Mouse (Mus musculus) MN1 (cell line): ENCODE measurements around the gene Aspscr1.
"Not testable (repeated sequence)": the region's sequence is repeated elsewhere in the genome, so short reads cannot be mapped to it uniquely, and the experiment has no call there.

Experiments used
- DNase-seq: peaks from one replicate; pipeline ENCODE4 v3.0.0-alpha.2; 2016; ENCODE audit warnings: low spot score

The Aspscr1 gene

DNA sequence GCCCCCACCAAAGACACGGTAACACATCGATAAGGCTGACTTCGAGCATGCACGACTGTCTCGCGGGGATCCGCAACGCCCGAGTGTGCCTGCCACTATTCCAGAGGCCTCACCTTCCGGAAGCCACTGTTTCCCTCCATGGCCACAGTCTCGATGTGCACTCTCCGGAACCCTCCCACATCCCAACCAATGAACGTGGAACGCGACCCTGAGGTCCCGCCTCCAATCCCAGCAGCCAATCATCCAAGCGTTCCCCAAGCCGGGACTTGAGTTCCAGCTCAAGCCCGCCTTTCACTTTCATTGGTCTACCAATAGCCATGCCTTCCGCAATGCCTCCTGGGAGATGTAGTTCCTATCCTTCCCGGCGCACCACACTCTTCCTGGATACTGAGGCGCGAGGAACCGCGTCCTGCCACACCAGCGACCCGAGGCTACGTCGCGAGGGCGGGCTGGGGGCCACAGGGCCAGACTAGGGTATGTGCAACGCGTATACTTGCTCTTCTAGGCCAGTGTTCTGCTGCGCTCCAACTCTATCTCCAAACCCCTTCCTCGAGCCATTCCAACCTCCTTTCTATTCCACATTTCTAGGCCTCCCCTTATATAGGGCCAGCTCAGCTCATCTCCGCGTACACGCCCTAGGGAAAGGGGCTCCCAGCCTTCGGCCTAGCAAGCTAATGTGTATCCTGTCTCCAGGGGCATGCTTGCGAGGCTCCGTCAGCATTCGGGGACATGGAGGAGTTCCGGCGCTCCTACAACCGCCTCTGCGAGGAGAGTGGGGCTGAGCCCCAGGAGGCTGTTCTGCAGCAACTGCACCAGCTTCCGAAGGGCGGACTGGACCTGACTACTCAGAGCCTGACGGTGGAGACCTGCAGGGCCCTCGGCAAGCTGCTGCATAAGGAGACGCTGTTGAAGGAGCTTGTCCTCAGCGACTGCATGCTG lies 41.1 kb downstream of the Aspscr1 start, which contains the start of the genes Cenpx and Lrrc45:
Gene Cenpx, minus strand, starts transcription at position 159 of the 939 bp plus-strand sequence.
Gene Lrrc45, plus strand, starts transcription at position 346 of the 939 bp plus-strand sequence.
- peak; percentile 99 for DNase-seq

DNA sequence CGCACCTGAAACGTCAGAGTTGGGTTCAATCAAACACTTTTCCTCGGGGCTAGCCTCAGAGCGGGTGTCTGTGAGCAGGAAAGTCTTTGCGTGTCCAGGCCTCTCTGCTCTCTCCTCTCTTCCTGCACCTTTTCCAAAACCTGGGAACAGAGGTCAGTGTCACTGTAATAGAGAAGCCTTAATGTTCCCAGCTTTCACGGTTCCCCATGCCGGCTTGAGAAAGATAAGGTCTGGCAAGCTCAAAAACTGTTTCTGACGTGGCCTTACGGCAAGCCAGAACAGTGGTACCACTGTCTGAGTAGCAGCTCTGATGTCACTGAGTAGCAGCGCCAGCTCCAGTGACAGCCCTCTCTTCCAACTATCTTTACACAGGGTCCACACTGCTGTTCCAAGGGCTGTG lies 41.8 kb downstream of the Aspscr1 start:
- DNase-seq = no peak

DNA sequence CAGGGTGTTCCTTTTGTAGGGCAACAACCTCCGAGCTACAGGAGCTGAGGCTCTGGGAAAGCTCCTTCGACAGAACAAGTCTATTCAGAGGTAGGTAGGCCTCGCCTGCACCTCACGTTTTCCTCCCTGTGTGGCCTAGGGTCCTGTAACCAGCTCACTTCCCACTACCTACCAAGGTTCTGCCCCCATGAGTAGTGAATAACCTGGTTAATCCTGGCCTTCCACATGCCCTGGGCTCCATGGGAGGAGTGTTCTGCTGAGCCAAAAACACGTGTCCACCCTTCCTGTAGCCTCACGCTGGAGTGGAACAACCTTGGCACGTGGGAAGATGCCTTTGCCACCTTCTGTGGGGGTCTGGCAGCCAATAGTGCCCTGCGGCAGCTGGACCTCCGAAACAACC lies 42.4 kb downstream of the Aspscr1 start:
- no peak for DNase-seq

DNA sequence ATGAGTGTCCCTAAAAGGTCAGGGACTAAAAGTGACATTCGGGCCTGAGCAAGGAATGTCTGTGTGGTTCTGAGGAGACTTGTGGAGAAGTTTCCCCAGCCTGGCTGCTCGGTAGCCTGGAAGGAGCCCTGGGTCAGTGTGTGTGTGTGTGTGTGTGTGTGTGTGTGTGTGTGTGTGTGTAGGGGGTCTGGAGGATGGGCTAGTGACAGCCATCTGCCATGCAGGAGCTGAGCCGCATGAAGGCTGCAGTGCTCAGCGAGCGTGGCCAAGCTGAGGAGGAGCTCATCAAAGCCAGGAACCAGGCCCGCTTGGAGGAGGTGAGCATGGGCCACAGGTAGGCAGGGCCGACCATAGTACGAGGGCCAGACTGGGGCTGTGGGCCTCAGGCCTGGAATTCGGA lies 46.5 kb downstream of the Aspscr1 start:
- DNase-seq = no peak

DNA sequence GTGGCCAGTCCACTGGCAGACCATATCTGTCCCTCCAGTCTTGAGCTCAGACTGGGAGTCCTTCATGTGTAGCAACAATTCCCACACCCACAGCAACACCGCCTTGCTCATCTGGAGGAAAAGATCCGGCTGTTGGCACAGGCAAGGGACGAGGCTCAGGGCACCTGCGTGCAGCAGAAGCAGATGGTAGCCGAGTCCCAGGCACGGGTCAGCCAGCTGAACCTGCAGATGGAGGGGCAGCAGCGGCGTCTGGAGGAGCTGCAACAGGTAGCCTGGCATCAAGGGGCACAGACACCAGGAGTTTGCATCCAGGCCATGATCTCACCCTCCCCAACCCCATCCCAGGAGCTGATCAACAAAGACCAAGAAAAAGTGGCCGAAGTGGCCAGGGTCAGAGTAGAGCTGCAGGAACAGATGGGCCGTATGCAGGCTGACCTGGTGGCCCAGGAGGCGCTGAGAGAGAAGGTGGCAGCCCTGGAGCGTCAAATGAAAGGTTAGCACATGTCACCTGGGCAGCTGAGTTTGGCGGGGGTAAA lies 47.1 kb downstream of the Aspscr1 start:
- DNase-seq = no peak

DNA sequence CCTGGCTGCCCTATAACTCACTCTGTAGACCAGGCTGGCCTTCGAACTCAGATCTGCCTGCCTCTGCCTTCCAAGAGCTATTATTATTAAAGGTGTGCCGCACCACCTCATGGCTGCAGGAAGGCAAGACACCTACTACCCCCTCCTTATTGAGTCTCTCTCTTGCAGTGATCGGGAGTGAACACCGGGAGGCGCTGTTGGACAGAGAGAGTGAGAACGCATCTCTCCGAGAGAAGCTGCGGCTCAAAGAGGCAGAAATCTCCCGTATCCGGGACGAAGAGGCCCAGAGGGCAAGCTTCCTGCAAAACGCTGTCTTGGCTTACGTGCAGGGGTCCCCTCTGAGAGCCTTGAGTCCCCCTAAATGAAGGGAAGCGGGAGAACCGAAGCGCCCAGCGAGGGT lies 47.7 kb downstream of the Aspscr1 start:
- peak; percentile 80 for DNase-seq

DNA sequence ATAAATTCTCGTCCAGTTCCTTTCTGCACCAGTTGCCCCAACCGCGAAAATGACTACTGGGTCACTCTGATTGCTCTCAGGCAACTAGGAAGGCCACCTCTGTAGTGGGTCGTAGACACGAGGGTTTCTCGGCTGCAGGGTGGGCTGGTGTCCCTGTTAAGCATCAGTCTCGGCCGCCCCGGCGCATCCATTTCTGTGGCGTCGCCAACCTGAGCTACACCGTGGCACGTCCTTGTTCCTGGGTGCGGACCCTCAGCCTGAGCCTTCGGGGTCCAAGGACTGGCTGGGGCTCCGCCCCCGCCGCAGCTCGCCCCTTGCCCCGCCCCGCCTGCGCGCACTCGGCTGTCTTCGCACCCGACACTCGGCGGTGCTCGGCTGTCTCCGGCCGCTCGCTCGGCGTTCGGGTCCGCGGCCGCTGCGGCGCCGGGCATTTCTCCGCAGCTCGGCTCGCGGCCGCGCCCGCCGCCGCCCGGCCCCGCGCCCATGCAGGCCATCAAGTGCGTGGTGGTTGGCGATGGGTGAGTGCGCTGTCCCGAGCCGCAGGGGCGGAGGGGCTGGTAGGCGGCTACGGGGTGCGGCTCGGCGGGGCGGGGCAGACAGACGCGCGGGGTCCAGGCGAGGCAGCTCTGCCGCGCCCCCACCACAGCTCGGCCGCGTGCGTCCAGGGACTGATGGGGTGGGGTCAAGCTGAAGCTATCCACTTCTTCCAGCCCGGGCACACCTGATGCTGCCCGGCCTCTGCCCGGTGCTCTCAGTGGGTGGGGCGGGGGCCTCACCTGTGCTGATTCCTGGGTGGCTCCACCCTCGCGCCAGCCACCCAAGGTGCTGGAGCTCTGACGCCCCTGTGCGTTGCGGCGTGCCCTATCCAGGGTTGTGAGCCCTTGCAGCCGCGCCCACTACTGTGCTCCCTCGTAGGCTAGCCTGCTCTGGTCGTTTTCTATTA lies 48.6 kb downstream of the Aspscr1 start, which contains the start of gene Rac3:
Gene Rac3, plus strand, starts transcription at position 347 of the 943 bp plus-strand sequence.
- no peak for DNase-seq

DNA sequence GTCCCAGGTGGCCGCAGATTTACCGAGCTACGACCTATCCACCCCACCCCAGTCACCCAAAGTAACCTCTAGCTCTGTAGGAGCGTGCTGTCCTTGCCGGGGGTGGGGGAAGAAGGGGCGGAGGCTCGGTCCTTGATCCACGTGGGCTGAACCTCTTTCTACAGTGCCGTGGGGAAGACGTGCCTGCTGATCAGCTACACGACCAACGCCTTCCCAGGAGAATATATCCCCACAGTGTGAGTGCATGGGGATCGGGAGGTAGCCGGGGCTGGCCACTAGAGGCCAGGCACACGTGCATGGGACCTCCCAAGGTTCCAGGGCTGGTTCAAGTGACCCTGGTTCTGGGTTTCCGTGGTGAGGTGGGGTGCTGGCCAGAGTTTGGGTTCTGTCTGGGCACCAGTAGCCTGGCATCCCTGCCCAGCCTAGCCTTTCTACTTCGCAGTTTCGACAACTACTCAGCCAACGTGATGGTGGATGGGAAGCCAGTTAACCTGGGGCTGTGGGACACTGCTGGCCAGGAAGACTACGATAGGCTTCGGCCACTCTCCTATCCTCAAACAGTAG lies 49.4 kb downstream of the Aspscr1 start:
- DNase-seq = no peak

DNA sequence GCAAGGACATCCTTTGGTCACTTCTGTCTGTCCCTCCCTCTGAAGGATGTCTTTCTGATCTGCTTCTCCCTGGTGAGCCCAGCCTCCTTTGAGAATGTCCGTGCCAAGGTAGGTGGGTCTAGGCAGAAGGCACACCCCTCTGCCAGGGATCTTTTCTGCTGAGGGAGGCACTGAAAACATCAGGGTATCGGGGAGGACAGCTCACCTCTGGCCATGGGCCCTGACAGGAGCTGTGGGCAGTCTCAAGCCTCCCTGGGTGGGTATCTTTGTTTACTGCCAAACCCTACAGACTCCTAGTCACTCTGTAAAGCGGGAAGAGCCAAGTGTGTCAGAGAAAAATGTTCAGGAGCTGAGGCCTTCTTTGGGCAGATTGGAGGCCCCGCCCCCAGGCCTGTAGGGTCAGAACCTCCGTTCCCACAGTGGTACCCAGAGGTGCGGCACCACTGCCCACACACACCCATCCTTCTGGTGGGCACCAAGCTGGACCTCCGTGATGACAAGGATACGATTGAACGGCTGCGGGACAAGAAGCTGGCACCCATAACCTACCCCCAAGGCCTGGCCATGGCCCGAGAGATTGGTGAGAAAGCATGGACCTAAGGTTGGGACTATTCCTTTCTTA lies 50.1 kb downstream of the Aspscr1 start:
- no peak for DNase-seq

DNA sequence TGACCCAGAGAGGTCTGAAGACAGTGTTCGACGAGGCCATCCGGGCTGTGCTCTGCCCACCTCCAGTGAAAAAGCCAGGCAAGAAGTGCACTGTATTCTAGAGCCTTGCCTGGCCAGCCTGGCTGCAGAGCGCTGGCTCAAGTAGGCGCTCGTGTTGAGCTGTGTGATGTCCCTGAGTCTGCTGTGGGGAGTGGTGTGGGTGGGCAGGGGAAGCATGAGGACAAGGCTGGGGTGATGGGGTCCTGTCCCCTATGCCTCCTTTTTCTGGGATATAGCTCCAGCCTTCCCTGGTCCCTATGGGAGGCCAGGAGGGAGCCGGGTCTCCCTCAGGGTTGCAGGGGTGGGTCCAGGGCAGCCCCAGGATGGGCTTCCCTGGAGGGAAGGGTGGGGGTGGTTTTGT lies 50.7 kb downstream of the Aspscr1 start:
- DNase-seq = no peak

DNA sequence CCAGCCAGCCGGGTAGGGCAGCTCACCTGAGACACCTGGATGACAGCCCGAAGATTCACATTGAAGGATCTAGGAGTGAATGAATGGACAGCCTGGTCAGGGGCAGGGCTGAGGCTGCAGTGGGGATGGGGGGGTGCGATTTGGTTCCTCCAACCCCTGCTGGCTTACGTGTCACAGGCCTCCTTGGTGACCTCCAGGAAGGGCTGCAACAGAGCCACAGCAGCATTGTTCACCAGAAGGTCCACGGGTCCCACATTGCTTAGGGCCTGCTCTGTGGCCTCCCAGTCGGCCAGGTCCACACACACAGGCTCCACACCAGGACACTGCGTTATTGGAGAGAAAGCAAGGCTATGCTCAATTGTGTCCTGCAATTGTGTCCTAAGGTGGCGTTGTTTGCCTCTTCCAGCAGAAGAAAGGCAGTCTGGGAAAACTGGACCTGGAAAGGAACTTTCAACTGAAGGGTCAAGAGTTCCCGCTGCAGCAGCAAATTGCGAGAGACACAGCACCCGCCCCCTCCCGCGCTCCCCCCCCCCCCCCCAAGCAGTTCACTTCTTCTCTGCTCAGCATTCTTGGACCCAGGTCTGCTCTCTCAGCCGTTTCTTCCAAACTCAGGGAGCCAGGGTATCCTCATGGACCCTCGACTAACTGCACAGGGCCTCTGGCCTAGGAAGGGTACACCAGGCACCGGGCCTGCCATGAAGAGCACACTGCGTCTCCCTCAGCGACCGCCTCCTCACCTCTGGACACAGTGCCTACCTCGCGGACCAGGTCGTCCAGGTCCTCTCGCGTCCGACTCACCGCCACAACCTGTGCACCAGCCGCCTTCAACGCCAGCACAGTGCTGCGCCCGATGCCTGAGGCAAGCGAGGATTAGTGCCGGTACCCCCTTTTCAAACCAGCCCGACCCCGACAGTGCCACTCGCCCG lies 53.7 kb downstream of the Aspscr1 start:
- no peak for DNase-seq

DNA sequence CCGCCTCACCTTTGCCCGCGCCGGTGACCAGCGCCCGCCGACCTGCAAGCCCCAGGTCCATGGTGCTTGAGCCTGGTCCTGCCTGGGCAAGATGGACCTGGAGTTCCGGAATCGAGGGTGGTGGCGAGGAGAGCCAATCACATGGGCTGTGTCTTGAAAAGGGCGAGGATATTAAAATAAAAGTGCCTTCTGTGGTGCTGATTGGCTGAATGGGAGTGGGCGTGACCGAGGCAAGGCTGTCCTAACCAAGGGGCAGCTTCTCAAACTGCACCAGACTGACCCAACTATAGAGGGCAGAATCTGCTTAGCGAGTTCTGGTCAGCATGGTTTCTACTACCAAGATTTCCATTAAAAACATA lies 54.4 kb downstream of the Aspscr1 start, which contains the start of gene Dcxr:
Gene Dcxr, minus strand, starts transcription at position 113 of the 359 bp plus-strand sequence.
- DNase-seq = peak; percentile 91

DNA sequence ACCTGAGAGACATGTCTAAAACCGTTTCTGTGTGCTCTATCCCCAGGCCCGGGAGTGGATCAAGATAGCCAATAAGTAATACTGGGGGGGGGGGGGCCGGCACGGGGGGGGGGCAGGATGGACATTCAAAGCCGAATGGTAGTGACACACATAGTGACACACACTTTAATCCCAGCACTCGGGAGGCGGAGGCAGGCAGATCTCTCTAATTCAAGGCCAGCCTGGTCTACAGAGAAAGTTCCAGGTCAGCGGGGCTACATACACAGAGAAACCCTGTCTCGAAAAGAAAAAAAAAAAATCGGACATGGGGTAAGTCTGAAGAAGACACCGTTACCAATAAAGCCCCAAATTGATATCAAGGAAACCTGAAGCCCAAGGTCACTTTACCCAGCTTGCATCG lies 54.8 kb downstream of the Aspscr1 start:
- no peak for DNase-seq

DNA sequence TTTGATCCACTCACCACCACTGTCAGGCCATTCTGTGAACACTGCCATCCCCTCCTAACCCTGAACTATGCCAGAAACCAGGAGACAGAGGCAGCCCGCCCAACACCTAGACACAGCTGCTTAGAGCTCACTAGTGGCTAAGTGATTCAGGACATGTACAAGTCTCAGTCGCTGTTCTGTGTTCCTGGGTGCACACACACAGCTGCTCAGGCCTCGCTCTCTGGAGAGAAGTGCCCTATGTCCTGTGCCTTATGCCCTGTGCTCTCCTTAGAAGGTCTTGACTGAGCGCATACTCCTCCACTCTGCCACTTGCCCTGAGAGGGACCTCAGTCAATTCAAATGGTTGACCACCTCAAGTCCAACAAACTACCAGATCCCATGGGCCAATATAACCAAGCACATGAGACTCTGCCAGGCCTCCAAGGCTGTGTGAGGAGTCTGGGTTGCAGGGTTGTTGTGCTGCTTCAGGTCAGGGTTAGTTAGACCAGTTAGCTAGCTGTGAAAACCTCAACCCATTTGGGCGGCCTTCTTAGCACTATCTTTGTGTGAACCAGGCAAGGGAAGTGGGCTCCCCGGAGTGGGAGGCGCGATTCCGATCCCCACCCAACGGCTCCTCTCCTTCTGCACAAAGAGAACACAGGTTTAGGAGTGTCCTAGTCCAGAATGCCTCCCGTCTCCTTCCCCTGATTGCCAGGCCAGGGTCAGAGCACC lies 55.9 kb downstream of the Aspscr1 start:
- DNase-seq = no peak

DNA sequence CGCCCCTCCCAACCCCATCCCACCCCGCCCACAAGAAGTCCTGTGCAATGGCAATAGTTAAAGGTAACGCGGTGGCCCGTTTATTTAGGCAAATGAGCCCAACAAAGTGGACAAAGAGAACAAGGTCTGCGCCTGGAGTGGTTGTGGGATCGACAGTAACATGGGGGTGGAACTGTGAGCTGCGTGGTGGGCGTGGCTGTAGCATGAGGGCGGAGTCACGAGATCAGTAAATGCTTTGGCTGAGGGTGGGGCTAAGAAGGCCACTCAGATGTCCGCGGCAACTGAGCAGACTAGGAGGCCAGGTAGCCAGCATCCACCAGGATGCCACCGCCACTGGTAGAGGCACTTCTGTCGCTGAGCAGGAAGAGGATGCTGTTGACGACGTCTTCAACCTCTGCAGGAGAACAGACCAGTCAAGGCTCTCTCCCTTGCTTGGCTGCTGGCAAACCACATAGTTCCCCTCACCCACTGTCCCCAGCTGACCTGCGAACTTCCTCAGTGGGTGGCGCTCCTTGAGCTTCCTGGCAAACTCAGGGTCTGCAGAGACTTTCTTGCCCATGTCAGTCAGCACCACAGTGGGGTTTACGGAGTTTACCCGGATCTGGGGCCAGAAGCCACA lies 56.8 kb downstream of the Aspscr1 start:
- not testable (repeated sequence) for DNase-seq

DNA sequence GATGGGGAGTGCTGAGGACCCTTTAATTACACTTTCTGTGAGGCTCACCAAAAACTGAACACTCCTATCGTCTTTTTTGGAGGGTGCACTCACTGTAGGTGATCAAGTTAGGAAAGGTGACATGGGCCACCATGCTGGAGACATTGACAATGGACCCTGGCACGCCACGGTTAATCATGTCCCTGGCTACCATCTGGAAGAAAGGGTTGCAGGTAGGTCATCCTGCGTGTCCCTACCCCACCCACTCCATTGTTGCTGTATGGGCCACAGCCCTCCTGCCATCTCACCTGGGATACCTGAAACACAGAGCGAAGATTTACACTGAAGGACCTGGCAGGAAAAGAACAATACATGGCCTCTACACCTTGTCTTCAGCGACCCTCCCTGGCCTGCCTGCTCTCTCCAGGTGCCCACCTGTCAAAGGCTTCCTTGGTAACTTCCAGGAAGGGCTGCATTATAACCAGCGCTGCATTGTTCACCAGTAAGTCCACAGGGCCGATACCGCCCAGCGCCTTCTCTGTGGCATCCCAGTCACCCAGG lies 57.6 kb downstream of the Aspscr1 start:
- DNase-seq = no peak

DNA sequence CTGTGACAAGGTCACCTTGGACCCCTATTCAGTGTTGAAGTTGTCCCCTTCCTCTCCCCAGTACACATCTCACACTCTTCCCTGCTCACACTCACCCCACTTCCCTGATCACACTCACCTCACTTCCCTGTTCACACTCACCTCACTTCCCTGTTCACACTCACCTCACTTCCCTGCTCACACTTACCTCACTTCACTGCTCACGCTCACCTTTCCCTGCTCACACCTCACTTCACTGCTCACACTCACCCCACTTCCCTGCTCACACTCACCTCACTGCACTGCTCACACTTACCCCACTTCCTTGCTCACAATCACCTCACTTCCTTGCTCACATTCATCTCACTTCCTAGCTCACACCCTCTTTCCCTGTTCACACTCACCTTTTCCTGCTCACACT lies 58.6 kb downstream of the Aspscr1 start:
- DNase-seq = no peak

DNA sequence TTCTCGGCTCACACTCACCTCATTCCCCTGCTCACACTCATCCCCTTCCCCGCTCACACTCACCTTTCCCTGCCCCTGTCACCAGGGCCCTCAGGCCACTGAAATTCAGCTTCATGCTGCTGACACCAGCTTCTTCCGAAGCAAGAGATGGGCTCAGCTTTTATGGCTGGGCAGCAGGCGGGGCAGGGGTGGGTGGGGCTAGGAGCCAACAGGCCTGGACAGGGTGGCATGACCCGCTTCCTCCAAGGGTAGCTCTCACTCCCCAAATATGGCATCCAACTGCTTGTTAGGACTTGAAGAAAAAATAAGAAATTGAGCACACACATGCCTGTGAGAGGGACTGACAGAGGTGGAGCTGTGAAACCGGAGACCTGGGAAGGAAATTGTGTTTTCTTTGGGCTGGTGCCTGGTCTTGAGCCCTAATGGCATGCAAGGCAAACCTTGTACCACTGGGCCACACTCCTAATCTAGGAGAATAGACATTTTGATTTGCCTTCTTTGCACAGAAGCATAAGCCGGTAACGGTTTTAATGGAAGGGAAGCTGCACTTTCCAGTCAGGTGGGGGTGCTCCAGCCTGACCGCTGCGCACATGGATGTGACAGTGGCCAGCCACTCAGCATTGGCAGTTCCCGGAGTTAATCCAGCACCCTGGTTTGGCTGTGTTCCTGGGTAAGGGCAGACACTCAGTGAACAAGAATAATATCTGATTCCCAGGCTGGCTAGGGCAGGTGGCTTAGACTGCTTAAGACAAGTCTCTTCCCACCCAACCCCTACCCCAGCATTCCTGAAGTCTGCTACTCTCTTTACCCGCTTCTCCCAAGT lies 59.3 kb downstream of the Aspscr1 start, which contains the start of gene Cbr2:
Gene Cbr2, minus strand, starts transcription at position 257 of the 823 bp plus-strand sequence.
- DNase-seq = peak; percentile 68
